Mouse (Mus musculus) intestine, postnatal 0 days (tissue): ENCODE data around the gene Il5. TPM values are rescaled to one million over a fixed set of nuclear protein-coding genes. Genes with fewer than 3 reads are reported as not detected.

Experiments used
- ATAC-seq: fragments of 200-750 bp; cut with Nextera tagmentation; 2 replicates; pipeline ENCODE4 v1.8.0; 2017; ENCODE audit warnings: mild to moderate bottlenecking, moderate TSS enrichment, moderate library complexity
- H3K27ac ChIP-seq: fragments of 300-500 bp; sonication (generic); 2 replicates; pipeline ENCODE4 v1.5.1; 2014; ENCODE audit warnings: mild to moderate bottlenecking, low read depth, low read length, moderate library complexity
- H3K27me3 ChIP-seq: fragments of 300-500 bp; sonication (generic); replicated peaks from 2 replicates; pipeline ENCODE4 v1.6.1; 2014; ENCODE audit warnings: low read length, mixed read lengths; ENCODE audit not compliant: control insufficient read depth, insufficient read depth
- H3K36me3 ChIP-seq: fragments of 300-500 bp; sonication (generic); 2 replicates; pipeline ENCODE4 v1.6.1; 2014; ENCODE audit warnings: mild to moderate bottlenecking, moderate library complexity; ENCODE audit not compliant: control insufficient read depth, insufficient read depth
- H3K4me1 ChIP-seq: fragments of 300-500 bp; sonication (generic); replicated peaks from 2 replicates; pipeline ENCODE4 v1.6.1; 2014; ENCODE audit warnings: antibody characterized with exemption, low read length, mixed read lengths; ENCODE audit not compliant: control insufficient read depth, insufficient read depth
- H3K4me2 ChIP-seq: fragments of 300-500 bp; sonication (generic); replicated peaks from 2 replicates; pipeline ENCODE4 v1.6.1; 2014; ENCODE audit warnings: low read depth, mild to moderate bottlenecking, moderate library complexity
- H3K4me3 ChIP-seq: fragments of 300-500 bp; sonication (generic); 2 replicates; pipeline ENCODE4 v1.5.1; 2014; ENCODE audit warnings: low read depth, low read length
- H3K9ac ChIP-seq: fragments of 300-500 bp; sonication (generic); 2 replicates; pipeline ENCODE4 v1.6.1; 2014; ENCODE audit warnings: mild to moderate bottlenecking, low read depth, low read length
- H3K9me3 ChIP-seq: fragments of 300-500 bp; sonication (generic); 2 replicates; pipeline ENCODE4 v1.6.1; 2016; ENCODE audit warnings: mixed run types; ENCODE audit not compliant: control insufficient read depth
- CTCF ChIP-seq: sonication (generic); IDR thresholded peaks from 2 replicates; pipeline ENCODE4 v1.5.1; 2016; ENCODE audit warnings: low read depth, mild to moderate bottlenecking, control low read depth, antibody characterized with exemption, moderate library complexity
- WGBS: fragments of 180-500 bp; shearing (Covaris S2); extraction: QIAGEN DNeasy Blood & Tissue Kit; methylation state at CpG from one replicate; pipeline ENCODE4 v1.1.7; 2014; 5-methylcytosine and 5-hydroxymethylcytosine counted together
- microRNA-seq: library from miRNA; unstranded; fragments of <30 nt; microRNA quantifications from one replicate; pipeline ENCODE4, GENCODE M21; 2016
- polyA plus RNA-seq: library from polyadenylated mRNA; unstranded; fragments of >200 nt; fragmentation: Nextera tagmentation; extraction: Ambion mirVana; gene quantifications from 2 replicates; pipeline ENCODE4 v1.2.1, GENCODE M21; 2015

Gene Il5
- polyA plus RNA-seq, 1 experiment from 2014 or later = not detected

DNA sequence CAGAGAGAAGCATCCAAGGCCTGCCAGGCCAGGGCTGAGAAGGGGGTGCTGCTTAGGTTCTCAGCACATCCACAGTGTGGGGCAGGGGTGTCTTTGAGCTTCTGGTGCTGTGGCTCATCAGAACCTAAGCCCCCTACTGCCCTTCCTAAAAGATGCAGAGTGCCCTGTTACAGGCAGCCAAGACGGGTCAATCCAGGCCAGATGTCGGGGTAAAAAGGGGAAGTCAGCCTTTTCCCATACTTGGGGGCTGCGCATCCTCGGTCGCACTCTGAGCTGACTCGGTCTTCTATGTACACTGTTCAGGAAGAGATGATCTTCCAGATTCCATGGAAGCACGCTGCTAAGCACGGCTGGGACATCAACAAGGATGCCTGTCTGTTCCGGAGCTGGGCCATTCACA, 51.9 kb downstream of the Il5 start:
- 0 out of 2 replicates have a peak, but pooled peaks cover 3% of the 10 kb centered on the region for H3K4me1 ChIP-seq
- H3K9ac ChIP-seq = peak overlapping the region; percentile 26; the same call in 1 of the 2 replicates
- peak overlapping the region; percentile 73 for H3K4me2 ChIP-seq
- H3K27ac ChIP-seq = no peak overlapping the region; the same call in none of the 2 replicates
- H3K9me3 ChIP-seq = no peaks in the 10 kb centered on the region
- no peak for TF ChIP-seq CTCF
- H3K4me3 ChIP-seq = peak overlapping the region; percentile 17
- WGBS = 85% methylated on average over 9 of the region's 9 CpGs
- H3K36me3 ChIP-seq = peaks cover 61% of the 10 kb centered on the region
- H3K27me3 ChIP-seq = no peaks in the 10 kb centered on the region
- ATAC-seq = no peak

DNA sequence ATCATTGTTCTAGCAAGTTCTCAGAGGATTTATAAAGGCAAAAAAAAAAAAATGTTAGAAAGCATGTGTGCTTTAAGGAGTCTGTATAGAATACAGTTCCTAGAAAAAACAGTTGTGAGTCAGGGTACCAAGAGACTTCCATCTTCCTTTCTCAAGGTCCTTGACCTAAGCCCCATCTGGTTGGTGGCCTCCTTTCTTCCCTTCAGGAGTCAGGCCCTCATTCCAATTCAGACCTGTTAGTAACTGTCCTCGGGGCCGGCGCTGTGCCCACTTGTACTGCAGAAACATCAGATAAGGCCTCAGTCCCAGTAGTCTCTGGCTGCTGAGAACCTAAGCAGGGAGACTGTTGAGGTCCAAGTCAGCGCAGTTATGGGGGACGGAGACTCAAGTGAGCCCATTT, 52.5 kb downstream of the Il5 start, which contains the start of gene Gm17334:
TSS of gene Gm17334 (minus strand) at position 101 of the 400 bp plus-strand sequence.
- H3K4me3 ChIP-seq = peak within 1 kb of the TSS; percentile 91
- no peaks in the 10 kb centered on the region for H3K27me3 ChIP-seq
- H3K4me1 ChIP-seq = 0 out of 2 replicates have a peak, but pooled peaks cover 3% of the 10 kb centered on the region
- H3K27ac ChIP-seq = peak within 1 kb of the TSS; percentile 41
- H3K9ac ChIP-seq = peak within 1 kb of the TSS; percentile 26; the same call in 1 of the 2 replicates
- no peak for TF ChIP-seq CTCF
- peak within 1 kb of the TSS; percentile 73 for H3K4me2 ChIP-seq
- no peak for ATAC-seq
- no peaks in the 10 kb centered on the region for H3K9me3 ChIP-seq
- H3K36me3 ChIP-seq = peaks cover 66% of the 10 kb centered on the region
- 83% methylated on average over 5 of the region's 5 CpGs for WGBS

DNA sequence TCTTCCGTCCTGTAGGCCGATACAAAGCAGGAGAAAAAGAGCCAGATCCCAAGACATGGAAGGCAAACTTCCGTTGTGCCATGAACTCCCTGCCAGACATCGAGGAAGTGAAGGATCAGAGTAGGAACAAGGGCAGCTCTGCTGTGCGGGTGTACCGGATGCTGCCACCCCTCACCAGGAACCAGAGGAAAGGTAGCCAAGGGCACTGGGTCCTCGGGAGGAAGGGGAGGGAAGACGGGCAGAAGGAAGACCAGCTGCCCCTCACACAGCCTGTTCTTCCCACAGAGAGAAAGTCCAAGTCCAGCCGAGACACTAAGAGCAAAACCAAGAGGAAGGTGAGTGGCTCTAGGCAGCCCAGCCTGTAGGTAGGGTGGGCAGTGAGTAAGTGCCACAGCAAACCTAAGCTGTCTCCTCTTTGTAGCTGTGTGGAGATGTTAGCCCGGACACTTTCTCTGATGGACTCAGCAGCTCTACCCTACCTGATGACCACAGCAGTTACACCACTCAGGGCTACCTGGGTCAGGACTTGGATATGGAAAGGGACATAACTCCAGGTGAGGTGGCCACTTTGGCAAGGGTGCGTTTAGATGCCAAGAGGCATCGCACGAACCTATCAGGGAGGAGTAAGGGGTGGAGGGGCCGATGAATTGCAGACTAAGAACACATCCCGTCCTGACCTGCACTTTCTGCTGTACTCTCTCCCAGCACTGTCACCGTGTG, 53.2 kb downstream of the Il5 start:
- Histone ChIP-seq H3K27ac (peak overlapping the region; percentile 41), H3K36me3 (peaks cover 73% of the 10 kb centered on the region), H3K9ac (no peak overlapping the region), H3K9me3 (no peaks in the 10 kb centered on the region), H3K4me1 (0 out of 2 replicates have a peak, but pooled peaks cover 3% of the 10 kb centered on the region), H3K4me3 (no peak overlapping the region), H3K27me3 (no peaks in the 10 kb centered on the region), H3K4me2 (no peak overlapping the region; the same call in 1 of the 2 replicates)
- no peak for TF ChIP-seq CTCF
- 86% methylated on average over 16 of the region's 16 CpGs for WGBS
- no peak for ATAC-seq

Small RNA genes lying within 50 kb of the gene (microRNA-seq; reads per million reads assigned to microRNA genes)
- not detected for gene Mir7671

Other genes starting within 250 kb of the Il5 start
- not detected in 2 replicates for gene Gm9945, start 240.6 kb upstream of the Il5 start, polyA plus RNA-seq
- gene Sowaha, start 240.5 kb upstream of the Il5 start, polyA plus RNA-seq = 1.1 and 1.5 TPM in 2 replicates
- gene Sept8, start 201.5 kb upstream of the Il5 start, polyA plus RNA-seq = 10.0 and 10.5 TPM in 2 replicates
- 17.0 and 18.4 TPM in 2 replicates for gene Kif3a, start 153.4 kb upstream of the Il5 start, polyA plus RNA-seq
- gene Il4, start 102.1 kb upstream of the Il5 start, polyA plus RNA-seq = 0.29 and 0.39 TPM in 2 replicates
- gene Il13, start 86.1 kb upstream of the Il5 start, polyA plus RNA-seq = not detected in 2 replicates
- gene Rad50, start 13.5 kb upstream of the Il5 start, polyA plus RNA-seq = 15.6 and 19.3 TPM in 2 replicates
- gene Irf1, start 49.2 kb downstream of the Il5 start, polyA plus RNA-seq = 64.3 and 76.1 TPM in 2 replicates
- gene Gm17334, start 52.4 kb downstream of the Il5 start, polyA plus RNA-seq = 0.17 and 0.67 TPM in 2 replicates
- gene Gm12216, start 138.5 kb downstream of the Il5 start, polyA plus RNA-seq = 6.5 and 8.0 TPM in 2 replicates
- 40.5 and 40.8 TPM in 2 replicates for gene Slc22a5, start 170.9 kb downstream of the Il5 start, polyA plus RNA-seq